Mouse (Mus musculus) kidney, adult 11 months (tissue): ENCODE measurements around the gene Fam133b.
A peak's percentile ranks its signal among the peaks of the same experiment; 100 is the strongest.

ENCODE experiments used
- DNase-seq: peaks from one replicate; pipeline ENCODE4 v3.0.0; 2022

Gene Fam133b

DNA sequence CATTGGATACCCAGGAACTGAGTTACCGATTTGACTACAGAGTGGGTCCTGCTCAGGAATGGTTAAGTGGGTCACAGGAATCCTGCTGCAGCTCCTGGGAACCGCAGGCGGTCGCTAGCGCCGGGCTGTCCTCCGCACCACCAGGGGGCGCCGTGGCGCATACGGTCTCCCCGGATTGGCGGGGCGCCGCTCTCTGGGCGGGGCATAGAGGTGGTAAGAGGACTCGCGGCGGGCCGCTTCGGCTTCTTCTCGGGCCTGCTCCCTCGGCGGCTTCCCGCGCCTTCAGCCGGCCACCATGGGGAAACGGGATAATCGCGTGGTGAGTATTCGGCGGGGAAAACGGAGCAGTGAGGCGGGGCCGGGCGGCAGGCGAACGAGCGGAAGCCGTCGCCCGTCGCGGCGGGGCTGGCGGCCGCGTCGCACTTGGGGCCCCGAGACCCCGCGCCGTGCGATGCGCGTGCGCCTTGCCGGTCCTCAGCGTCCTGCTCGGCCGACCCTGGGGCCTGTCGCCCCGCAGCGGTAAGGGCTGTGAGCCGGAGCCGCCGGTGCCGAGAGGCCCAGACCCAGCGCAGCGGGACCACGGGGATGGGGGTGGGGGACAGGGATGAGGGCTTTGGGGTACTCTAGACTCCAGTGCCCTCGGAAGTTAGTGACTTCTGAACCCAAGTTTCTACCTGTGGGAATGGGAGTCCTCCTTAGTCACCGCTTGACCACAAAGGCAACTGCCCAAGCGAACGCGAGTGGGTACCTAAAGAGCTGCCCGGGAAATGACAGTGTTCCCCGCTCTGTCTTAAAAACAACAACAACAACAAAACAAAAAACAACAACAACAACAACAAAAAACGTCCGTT lies at the start of gene Fam133b:
TSS of gene Fam133b (plus strand) at position 205 of the 851 bp plus-strand sequence.
- peak; percentile 93 for DNase-seq

DNA sequence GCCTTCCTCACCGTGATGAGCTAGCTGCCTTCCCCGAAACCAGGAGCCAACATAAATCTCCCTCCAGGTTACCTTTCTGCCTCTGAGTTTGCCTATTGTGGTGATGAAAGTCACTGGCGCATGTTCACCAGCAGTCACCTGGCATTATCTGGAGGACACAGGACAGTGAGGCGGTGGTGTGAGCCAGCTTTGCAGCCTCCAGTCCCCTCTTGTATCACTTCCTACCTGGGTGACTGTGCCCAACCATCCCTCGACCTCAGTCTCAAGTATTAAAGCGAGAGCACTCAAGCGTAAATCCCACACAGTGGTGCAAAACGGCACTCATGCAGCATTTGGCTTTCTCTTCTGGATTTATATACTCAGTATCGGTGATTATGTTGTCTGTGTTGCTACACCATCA lies 49.7 kb upstream of the Fam133b start:
- no peak for DNase-seq

GRCm38 (mm10) chr5:3494452-3495187 lies 49.0 kb upstream of the Fam133b start:
- DNase-seq, result no peak

DNA sequence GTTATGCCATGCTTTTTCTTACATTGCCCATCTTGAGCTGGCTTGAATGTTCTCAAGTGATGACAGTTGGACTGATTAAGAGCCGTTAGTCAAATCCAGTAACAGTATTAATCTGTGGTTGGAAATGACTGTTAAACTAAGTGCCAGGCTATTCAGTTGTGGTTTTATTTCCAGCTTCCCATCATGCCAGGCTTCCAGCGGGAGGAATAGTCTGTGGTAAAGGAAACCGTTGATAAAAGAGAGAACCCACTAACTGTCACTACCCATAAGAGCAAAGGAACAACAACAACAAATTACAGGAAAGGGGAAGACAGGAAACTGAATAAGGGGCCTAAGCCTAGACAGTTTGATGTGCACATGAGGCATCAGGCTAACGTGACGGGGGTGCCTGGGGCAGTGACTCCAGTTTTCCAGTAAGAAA lies 46.1 kb upstream of the Fam133b start:
- DNase-seq, result no peak

GRCm38 (mm10) chr5:3500298-3500697 lies 43.3 kb upstream of the Fam133b start:
- no peak for DNase-seq

GRCm38 (mm10) chr5:3500957-3501563 lies 42.6 kb upstream of the Fam133b start:
- no peak for DNase-seq

GRCm38 (mm10) chr5:3501564-3502001 lies 42.0 kb upstream of the Fam133b start:
- DNase-seq, result peak; percentile 80

DNA sequence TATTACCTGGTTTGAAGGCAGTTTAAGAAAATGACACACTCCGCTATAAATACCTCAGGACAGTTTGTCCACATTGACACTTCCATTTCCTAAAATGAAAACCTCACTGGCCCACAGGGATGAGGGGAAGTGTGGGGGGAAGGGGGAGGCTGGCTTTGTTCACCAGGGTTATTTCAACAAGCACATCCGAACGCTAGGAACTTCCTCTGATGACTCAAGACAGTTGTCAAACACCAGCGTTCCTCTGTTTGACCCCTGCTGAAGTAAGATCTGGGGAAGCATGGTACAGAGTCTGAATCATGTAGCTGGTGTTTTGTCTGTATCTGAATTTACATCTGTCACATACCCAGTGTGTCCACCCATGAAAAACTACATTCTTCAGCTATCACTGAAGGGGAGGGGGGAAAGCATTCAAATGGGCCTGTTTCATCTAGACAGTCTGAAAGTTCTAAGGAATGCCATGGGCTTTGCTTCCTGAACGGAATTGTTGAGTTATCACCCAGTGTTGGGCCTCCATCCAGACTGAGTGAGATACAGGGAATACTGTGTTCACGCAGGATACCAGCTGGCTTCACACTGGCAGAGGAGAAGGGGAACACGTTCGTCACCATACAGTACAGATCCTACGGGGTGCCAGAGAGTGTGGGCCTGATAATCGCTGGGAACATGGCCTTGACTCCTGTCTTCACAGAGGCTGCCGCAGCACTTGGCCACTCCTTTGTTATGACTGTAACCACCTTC lies 40.9 kb upstream of the Fam133b start:
- DNase-seq, result peak; percentile 64

GRCm38 (mm10) chr5:3503373-3503772 lies 40.3 kb upstream of the Fam133b start:
- DNase-seq, result no peak

DNA sequence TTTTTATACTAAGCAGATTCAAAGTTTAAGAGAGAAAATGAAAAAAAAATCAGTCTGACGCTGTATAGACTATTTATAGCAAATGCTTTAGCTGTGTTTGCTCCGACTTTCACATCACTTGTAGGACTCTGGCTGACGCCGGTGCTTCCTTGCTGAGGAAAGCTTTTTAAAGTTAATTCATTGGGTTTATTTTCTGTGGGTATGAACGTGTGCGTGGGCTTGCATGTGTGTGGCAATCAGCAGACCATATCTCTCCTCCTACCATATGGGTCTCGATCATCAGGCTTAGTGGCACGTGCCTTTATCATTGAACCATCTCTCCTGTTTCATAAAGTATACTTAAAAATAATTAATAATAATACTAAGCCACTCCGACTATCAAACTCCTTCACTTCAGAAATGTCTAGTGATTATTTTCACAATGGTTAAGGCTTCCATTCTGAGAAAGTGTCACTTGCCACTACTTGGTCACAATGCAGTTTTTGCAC lies 39.8 kb upstream of the Fam133b start:
- no peak for DNase-seq

GRCm38 (mm10) chr5:3504453-3504852 lies 39.2 kb upstream of the Fam133b start:
- DNase-seq, result no peak

DNA sequence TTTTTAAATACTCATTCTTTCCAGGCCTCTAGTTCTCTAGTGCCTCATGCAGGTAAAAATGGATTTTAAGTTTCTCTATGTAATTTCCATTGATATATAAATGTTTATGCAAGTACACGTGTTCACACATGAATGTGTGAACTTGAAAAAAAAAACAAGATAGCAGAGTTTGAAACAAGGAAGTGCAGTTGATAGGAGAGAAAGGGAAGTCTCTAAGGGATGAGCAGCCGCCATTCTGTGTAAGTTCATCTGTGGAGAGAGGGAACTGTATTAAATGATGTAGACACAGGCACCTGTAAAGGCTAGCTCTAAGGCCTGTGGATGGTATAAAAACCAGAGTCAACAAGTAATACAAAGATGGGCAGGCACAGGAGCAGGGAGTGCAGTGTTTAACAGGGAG lies 38.1 kb upstream of the Fam133b start:
- no peak for DNase-seq

DNA sequence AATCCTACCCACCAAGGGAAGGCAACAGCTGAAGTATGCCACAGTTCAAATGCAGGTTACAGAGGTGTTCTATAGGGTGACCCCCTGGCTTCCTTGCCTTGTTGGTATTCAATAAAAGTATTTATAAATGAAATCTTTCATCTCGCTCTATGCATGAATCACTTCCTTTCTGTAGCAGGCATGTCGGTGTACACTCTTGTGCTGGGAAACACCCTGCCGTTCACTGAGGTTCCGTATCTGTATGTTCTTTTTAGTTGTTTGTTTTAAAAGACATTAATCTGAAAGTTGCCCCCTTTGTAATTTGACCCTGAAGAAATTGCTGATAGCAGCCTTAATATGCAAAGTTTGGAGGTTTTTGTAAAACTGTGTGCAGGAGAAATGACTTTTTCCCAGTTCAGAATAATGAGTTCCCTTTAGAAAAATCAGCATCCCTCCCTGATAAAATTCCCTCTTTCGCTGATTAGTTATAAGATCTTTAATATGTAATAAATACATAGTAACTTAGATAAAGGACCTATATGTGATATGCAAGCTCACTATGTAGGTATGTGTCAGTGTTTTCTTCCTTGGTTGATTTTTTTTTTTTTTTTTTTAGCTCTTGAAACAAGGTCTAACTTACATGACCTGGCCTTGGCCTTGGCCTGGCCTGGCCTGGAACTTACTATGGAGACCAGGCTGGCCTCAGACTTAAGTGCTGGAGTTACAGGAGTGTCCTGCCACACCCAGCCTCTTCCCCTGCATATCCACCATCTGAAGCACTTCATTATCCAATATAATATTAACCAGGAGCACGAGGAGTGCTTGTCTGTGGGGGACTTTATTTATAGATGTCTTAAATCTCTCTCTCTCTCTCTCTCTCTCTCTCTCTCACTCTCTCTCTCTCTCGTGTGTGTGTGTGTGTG lies 34.9 kb upstream of the Fam133b start:
- DNase-seq, result no peak

DNA sequence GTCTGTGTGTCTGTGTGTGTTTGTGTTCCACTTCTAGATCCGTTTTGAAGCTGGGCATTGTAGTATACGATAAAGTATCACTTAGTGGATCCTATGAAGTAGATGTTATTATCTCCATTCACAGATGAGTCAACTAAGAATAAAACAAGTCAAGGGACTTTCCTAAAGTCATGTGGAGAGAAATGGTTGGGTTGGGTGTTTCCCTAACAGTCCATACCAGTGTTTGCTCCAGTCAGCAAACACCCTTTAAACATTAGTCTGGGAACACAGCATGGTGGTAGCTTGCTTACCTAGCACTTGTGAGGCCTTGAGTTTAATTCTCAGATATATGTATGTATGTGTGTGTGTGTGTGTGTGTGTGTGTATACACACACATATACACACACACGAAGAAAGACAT lies 34.1 kb upstream of the Fam133b start:
- no peak for DNase-seq

DNA sequence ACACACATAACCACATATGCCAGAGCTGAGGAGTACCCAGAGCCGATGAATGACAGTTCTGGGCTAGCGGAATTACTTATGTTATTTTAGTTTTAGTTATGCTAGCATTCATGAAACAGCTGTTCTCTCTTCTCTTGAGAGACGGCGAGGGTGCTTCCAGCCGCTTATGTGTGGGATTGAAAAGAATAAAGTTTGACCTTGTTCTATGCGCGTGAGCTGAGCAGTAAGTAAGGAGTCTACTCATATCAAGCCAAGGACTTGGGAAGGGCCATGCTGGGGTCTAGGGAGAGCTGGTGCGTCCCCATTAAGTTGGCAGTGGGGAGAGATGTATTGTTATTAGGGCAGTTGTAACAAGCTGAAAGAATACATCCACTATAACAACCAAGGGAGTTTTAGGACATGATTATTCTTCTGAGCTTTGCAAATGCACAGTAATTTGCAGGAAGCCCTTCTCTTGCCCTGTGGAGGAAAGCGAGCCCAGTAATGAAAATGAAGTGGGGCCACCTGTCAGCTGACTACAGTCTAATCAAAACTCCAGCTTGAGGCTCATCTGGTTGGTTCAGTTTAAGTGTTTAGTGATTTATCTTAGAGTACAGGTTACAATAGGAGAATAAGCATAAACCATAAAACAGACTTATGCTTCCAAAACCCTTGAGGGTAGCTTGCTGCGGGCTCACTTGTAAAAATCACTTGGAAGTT lies 32.4 kb upstream of the Fam133b start:
- no peak for DNase-seq

DNA sequence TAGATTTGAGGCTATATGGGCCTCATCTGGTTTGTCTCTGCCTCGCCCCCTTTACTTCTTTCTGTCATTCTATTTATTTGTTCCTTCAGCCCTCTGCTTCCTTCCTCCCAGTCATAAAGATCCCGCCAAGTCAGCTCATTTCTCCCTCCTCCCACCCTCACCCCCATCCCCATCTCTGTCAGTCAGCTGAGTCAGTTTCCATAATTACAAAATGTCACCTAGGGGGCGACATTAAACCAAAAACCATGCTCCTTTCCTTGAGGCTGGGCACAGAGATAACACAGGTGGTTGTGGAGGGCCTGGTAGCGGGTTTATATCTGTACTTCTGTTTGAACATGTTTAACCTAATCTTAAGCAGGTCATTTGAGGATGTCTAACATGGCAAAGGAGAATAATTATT lies 31.0 kb upstream of the Fam133b start:
- no peak for DNase-seq

DNA sequence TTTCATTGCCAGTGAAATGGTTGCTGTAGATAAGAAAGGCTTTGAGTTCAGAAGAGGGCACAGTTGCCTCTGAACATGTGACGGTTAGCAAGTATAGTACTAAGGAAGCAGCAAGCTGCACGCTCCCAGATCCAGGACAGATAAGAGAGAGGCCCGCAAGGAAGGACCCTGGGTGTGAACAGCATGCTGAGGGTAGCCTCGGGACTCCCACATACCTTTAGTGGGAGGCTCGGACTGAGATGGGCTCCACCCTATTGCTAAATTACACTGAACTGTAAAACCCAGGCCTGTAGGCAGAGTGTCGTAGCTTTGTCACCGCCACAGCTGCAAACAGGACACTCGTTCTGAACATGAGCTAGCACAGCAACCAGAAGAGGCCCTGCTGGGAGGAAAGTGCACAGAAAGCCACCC lies 28.7 kb upstream of the Fam133b start:
- no peak for DNase-seq

DNA sequence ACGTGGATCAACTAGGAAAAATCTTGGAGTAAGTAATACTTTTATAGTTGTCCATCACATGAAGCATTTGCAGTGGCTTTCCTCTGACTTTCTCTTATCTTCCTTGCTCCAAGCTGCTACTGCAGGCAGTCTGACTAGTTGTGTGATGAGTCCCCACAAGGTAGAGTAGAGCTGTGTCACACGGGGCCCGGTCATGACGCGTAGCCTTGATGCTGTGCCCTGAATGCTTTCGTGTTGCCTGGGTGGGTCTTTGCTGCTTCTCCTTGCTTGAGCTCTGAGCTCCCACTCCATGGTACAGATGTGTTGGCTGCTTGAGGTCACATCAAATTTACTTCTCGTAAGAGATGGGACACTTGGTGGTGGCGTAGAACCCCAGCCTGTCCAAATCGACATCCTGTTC lies 28.2 kb upstream of the Fam133b start:
- no peak for DNase-seq

GRCm38 (mm10) chr5:3516481-3517075 lies 27.1 kb upstream of the Fam133b start:
- DNase-seq, result peak; percentile 21

GRCm38 (mm10) chr5:3520493-3521359 lies 22.9 kb upstream of the Fam133b start:
- DNase-seq, result no peak
